Mouse (Mus musculus) lung, embryonic 14.5 days (tissue): ENCODE results near the gene Foxa2. TPM values are rescaled to one million over a fixed set of nuclear protein-coding genes. Genes with fewer than 3 reads are reported as not detected.
A peak's percentile ranks its signal among the peaks of the same experiment; 100 is the strongest.

Source experiments
- ATAC-seq: fragments of 200-750 bp; cut with Nextera tagmentation; 2 replicates; pipeline ENCODE4 v1.8.0; 2017; ENCODE audit warnings: mild to moderate bottlenecking, moderate TSS enrichment, moderate library complexity; ENCODE audit not compliant: insufficient read depth
- DNase-seq: peaks from one replicate; pipeline ENCODE4 v3.0.0-alpha.2; 2015
- H3K27ac ChIP-seq: fragments of 300-500 bp; sonication (generic); 2 replicates; pipeline ENCODE4 v1.5.1; 2014; ENCODE audit warnings: low read depth, mild to moderate bottlenecking, moderate library complexity
- H3K27me3 ChIP-seq: fragments of 300-500 bp; sonication (generic); 2 replicates; pipeline ENCODE4 v1.6.1; 2014; ENCODE audit warnings: low read length, control low read depth; ENCODE audit not compliant: insufficient read depth
- H3K36me3 ChIP-seq: fragments of 300-500 bp; sonication (generic); 2 replicates; pipeline ENCODE4 v1.6.1; 2014; ENCODE audit warnings: control low read depth; ENCODE audit not compliant: insufficient read depth
- H3K4me1 ChIP-seq: fragments of 300-500 bp; sonication (generic); 2 replicates; pipeline ENCODE4 v1.6.1; 2014; ENCODE audit warnings: antibody characterized with exemption, control low read depth; ENCODE audit not compliant: insufficient read depth
- H3K4me2 ChIP-seq: fragments of 300-500 bp; sonication (generic); 2 replicates; pipeline ENCODE4 v1.6.1; 2014; ENCODE audit warnings: mild to moderate bottlenecking
- H3K4me3 ChIP-seq: fragments of 300-500 bp; sonication (generic); 2 replicates; pipeline ENCODE4 v1.5.1; 2014; ENCODE audit warnings: low read depth, low read length
- H3K9ac ChIP-seq: fragments of 300-500 bp; sonication (generic); 2 replicates; pipeline ENCODE4 v1.6.1; 2014
- H3K9me3 ChIP-seq: fragments of 300-500 bp; sonication (generic); 2 replicates; pipeline ENCODE4 v1.6.1; 2016; ENCODE audit warnings: low read depth, low read length, control low read depth
- CTCF ChIP-seq: IDR thresholded peaks from 2 replicates; pipeline ENCODE4 v1.5.1; 2016; ENCODE audit warnings: antibody characterized with exemption, low read depth
- WGBS: fragments of 180-500 bp; shearing (Covaris S2); extraction: QIAGEN DNeasy Blood & Tissue Kit; methylation state at CpG from one replicate; pipeline ENCODE4 v1.1.7; 2014; 5-methylcytosine and 5-hydroxymethylcytosine counted together
- polyA plus RNA-seq: library from polyadenylated mRNA; unstranded; fragments of >200 nt; fragmentation: Nextera tagmentation; extraction: Ambion mirVana; gene quantifications from 2 replicates; pipeline ENCODE4 v1.2.1, GENCODE M21; 2014

The Foxa2 gene
- polyA plus RNA-seq, 1 experiment from 2014 or later: 43.2 TPM

DNA sequence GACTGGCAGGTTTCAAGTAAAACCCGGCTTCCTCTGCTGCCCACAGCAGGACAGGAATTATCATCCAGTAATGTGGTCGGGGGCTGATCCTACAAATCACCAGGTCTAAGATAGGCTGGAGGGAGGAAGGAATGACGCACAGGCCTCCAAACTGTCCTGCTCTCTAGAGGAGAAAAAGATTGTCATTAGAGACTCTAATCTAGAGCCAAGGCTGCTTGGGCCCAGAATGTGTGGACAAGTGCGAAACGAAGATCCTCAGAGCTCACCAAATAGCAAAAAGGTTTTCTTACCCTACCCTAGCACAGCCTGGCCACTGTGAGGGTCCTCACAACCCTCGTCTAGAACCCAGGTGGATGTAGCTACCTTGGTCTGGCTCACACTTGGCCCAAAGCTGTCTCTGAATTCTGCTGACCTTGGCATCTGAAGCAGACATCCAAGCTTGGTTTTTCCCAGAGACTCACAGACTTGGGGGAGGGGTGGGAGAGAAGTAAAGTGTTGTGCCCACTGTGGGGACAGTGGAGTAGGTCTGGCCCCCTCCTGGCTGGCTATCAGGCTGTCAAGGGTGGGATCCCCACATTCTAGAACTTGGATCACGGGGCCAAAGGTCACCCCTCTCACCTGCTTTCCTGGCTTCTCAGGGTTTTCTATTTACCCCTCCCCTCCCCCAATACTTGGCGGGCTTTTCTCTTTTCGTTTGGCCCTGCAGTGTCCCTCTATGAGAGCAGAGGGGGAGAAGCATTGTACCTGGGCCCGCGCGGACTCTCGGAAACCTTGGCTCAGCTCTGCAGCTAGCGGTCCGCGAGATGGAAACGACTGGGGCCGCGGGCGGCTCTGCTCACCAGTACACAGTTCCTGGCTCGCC lies 16.8 kb downstream of the Foxa2 start:
- Histone ChIP-seq H3K4me2 (peak overlapping the region; percentile 54), H3K4me1 (peaks cover 4% of the 10 kb centered on the region; the same call in 1 of the 2 replicates), H3K36me3 (no peaks in the 10 kb centered on the region), H3K27me3 (peaks cover 64% of the 10 kb centered on the region), H3K27ac (peak overlapping the region; percentile 78), H3K4me3 (peak overlapping the region; percentile 22), H3K9me3 (no peaks in the 10 kb centered on the region), H3K9ac (peak overlapping the region; percentile 39)
- no peak for TF ChIP-seq CTCF
- 10% methylated on average over 21 of the region's 21 CpGs for WGBS
- ATAC-seq (peak; percentile 67), DNase-seq (no peak)

DNA sequence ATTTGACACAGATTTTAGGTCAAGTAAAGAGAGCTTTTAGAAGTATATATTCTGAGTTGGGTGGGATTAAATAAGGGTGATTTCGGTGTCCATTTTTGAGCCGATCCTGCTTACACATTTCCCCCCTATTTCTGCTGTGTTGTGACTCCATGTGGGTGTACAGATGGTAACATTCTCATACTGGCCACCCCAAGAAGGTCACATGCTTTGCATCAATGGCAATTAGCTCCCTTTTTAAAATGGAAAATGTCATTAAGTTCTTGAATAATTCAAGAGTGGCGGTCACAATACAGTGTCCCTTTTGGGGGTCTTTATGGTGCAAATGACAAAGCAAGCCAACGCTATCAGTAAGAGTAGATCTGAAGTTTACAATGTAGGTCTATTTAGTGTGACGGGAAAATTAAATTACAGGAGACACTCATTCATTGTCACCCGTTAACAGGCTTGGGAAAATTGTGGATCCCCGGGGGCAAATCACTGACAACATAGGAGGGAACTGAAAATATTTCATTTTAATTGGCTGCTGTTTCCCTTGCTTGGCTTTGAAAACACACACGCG lies 17.6 kb downstream of the Foxa2 start:
- Histone ChIP-seq H3K27me3 (peaks cover 55% of the 10 kb centered on the region), H3K9me3 (no peaks in the 10 kb centered on the region), H3K27ac (peak overlapping the region; percentile 47; the same call in 1 of the 2 replicates), H3K36me3 (no peaks in the 10 kb centered on the region), H3K4me1 (peaks cover 4% of the 10 kb centered on the region; the same call in 1 of the 2 replicates), H3K9ac (no peak overlapping the region), H3K4me2 (no peak overlapping the region), H3K4me3 (no peak overlapping the region)
- ATAC-seq (no peak), DNase-seq (no peak)
- TF ChIP-seq CTCF: no peak
- 44% methylated on average over 9 of the region's 9 CpGs for WGBS

DNA sequence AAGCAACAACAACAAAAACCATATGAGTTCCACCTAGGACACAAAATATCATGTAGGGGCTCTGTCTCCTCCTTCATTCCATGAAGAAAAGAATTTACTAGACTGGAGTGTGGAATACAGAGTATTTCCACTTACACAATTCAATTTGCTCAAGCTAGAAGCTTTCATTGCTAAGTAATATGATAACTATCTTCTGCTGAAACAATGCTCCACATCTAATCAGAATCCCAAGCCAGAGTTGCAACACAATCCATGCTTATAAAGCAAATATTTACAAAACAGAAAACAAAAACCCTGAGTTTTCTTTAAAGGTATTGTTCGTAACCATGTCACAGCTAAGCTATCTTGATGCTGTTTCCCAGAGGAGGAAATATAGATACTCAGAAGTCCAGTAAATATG lies 20.4 kb downstream of the Foxa2 start:
- H3K27me3 ChIP-seq: peaks cover 46% of the 10 kb centered on the region
- WGBS: 74% methylated on average over 1 of the region's 1 CpGs
- peaks cover 4% of the 10 kb centered on the region; the same call in 1 of the 2 replicates for H3K4me1 ChIP-seq
- ATAC-seq (no peak), DNase-seq (no peak)
- no peaks in the 10 kb centered on the region for H3K36me3 ChIP-seq
- no peak overlapping the region for H3K9ac ChIP-seq
- no peaks in the 10 kb centered on the region for H3K9me3 ChIP-seq
- no peak overlapping the region for H3K4me2 ChIP-seq
- no peak overlapping the region for H3K27ac ChIP-seq
- TF ChIP-seq CTCF: no peak
- no peak overlapping the region for H3K4me3 ChIP-seq

DNA sequence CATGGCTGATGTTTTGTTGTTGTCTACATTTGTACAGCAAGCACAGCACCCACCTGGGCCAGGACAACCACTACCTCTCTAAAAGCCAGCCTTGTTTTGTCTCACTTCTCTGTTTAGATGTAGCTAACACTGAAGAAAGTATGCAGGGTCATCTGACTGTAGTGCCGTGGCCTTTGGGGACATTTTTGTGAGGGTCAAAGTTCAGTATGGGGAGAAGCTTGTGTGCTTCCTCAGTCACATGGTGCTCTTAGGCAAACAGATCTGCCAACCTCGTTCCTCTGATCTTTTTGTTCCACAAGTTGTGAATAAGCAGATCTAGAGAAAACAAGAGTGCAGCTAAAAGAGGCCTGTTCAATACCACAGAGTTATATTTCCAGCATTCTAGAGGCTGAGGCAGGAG lies 21.3 kb downstream of the Foxa2 start:
- peaks cover 4% of the 10 kb centered on the region; the same call in 1 of the 2 replicates for H3K4me1 ChIP-seq
- H3K36me3 ChIP-seq: no peaks in the 10 kb centered on the region
- no peak overlapping the region for H3K4me3 ChIP-seq
- DNase-seq: no peak
- 12% methylated on average over 2 of the region's 2 CpGs for WGBS
- H3K27ac ChIP-seq: no peak overlapping the region; the same call in 1 of the 2 replicates
- H3K27me3 ChIP-seq: peaks cover 42% of the 10 kb centered on the region
- TF ChIP-seq CTCF: no peak
- no peak overlapping the region for H3K4me2 ChIP-seq
- H3K9ac ChIP-seq: no peak overlapping the region
- no peak for ATAC-seq
- no peaks in the 10 kb centered on the region for H3K9me3 ChIP-seq

DNA sequence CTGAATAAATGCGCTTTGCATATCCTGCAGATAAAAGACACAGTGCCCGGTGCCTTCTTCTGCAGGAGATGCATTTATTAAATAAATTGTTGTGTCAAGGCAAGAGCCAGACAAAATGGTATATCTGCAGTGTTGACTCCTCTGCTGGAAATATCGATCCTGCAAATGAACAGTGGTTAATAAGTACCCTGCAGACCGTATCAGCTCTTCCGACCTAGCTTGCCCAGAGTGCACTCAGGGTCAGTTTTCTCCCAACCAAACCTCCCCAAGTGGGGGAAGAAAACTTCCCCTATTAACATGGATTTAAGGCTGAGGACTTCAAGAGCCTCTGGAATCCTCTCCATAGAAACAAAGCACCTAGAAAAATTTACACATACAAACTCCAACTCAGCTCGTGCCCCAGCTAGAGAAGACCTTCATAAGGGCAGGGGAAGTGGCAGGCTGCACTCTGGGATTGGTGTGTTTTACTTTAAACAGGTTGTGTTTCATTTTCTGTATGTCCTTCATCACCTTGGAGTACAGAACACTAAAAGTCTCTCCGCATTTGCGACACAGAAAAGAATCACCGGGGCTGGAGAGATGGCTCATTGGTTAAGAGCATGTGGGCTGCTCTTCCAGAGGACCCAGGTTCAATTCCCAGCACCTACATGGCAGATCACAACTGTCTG lies 22.4 kb downstream of the Foxa2 start:
- ATAC-seq: no peak
- peaks cover 32% of the 10 kb centered on the region; the same call in 1 of the 2 replicates for H3K27me3 ChIP-seq

DNA sequence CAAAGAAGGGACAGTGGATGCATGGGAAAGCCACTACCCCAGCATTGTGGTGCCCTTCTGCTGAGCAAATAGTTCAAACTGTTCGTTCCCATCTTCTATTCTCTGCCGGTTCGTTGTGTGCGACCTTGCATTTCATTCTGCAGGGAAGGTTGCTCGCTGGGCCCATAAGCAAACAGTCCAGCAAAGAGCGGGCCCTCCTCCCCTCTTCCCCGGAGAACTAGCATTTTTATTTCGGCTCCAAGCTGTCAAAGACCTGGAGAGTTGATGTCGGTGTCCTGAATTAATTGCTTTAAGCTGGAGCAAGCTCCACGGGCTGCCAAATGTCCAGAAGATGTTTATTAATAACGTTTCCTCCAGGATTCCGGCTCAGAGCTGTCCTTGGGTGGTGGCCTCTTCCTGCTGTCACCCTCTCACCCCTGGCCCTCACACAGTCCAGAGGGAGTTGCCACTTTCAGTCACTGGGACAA lies 23.4 kb downstream of the Foxa2 start:
- Histone ChIP-seq H3K9me3 (no peaks in the 10 kb centered on the region), H3K27ac (peak overlapping the region; percentile 69), H3K9ac (no peak overlapping the region), H3K36me3 (no peaks in the 10 kb centered on the region), H3K4me2 (peak overlapping the region; percentile 21; the same call in 1 of the 2 replicates), H3K4me1 (peaks cover 4% of the 10 kb centered on the region; the same call in 1 of the 2 replicates), H3K4me3 (no peak overlapping the region), H3K27me3 (peaks cover 22% of the 10 kb centered on the region; the same call in 1 of the 2 replicates)
- 4% methylated on average over 12 of the region's 12 CpGs for WGBS
- peak; percentile 57; the same call in 1 of the 2 replicates for ATAC-seq
- peak; percentile 43 for DNase-seq
- no peak for TF ChIP-seq CTCF

More for the DNA sequence above, 22.4 kb downstream of the Foxa2 start:
- Histone ChIP-seq H3K9ac (no peak overlapping the region), H3K4me1 (peaks cover 4% of the 10 kb centered on the region; the same call in 1 of the 2 replicates), H3K27ac (peak overlapping the region; percentile 42), H3K9me3 (no peaks in the 10 kb centered on the region), H3K4me2 (no peak overlapping the region), H3K36me3 (no peaks in the 10 kb centered on the region), H3K4me3 (no peak overlapping the region)
- no peak for TF ChIP-seq CTCF
- no peak for DNase-seq
- WGBS: 46% methylated on average over 9 of the region's 9 CpGs
